Mouse (Mus musculus) megakaryocyte, embryonic 14.5 days (primary cell): ENCODE results near the gene Aqp5.

Experiments used
- FLI1 ChIP-seq: IDR thresholded peaks from 2 replicates; pipeline ENCODE4 v1.6.1; 2012; ENCODE audit warnings: low read length, inconsistent platforms, mixed read lengths
- GATA1 ChIP-seq: IDR thresholded peaks from 3 replicates; pipeline ENCODE4 v1.6.1; 2012; ENCODE audit warnings: mixed read lengths, low read length, inconsistent platforms, borderline replicate concordance

GRCm38 (mm10) chr15:99585741-99586140 is 4.8 kb upstream of the Aqp5 start:
- TF ChIP-seq GATA1 (no peak), FLI1 (no peak)
